Comparison of ENCODE assay signal across 24 mouse cellular contexts in genomic region chr19:45775486-45775885, GRCm38 (mm10). TPM values are rescaled to one million over a fixed set of nuclear protein-coding genes. Genes with fewer than 3 reads are reported as not detected.
"Had no signal": no experiment of that assay in that cellular context is flagged by ENCODE, and none has a peak within 500 bp of the region (broad histone marks: within the 10 kb centered on the region; RNA-seq: fewer than 3 reads in every experiment).

No protein-coding gene starts in this region.

- DNase-seq: kidney, adult 2 months; kidney, postnatal 25 days; layer of hippocampus, adult 9-11 months; liver; lung, adult 2 months; lung, postnatal 14 days; lung, postnatal 4 days; midbrain, embryonic 14.5 days; thymus, adult 2 months; thymus, postnatal 14 days; thymus, postnatal 4 days had no signal

RNA-seq across cellular contexts. Expression of gene Fgf8, which starts 32.8 kb away (rescaled TPM):
- total RNA-seq: layer of hippocampus, adult 2 months; layer of hippocampus, postnatal 25 days; megakaryocyte progenitor cell, adult 5-6 weeks; megakaryocyte-erythroid progenitor cell, adult 5-6 weeks had no signal
- polyA plus RNA-seq: intestine, embryonic 14.5 days; intestine, postnatal 0 days; kidney, adult 2 months; large intestine, adult 2 months; liver, embryonic 12.5 days; liver, embryonic 15.5 days; lung, adult 2 months; lung, embryonic 16.5 days; midbrain, postnatal 0 days; stomach, embryonic 14.5 days; stomach, postnatal 0 days had no signal
